Mouse (Mus musculus): Measurements from ENCODE around the gene Kndc1.

Gene Kndc1

GRCm38 (mm10) chr7:139908176-139908575 lies 13.7 kb downstream of the Kndc1 start:
- no peak for DNase-seq

GRCm38 (mm10) chr7:139909469-139909868 lies 15.0 kb downstream of the Kndc1 start:
- no peak for DNase-seq

GRCm38 (mm10) chr7:139910204-139910835 lies 15.8 kb downstream of the Kndc1 start:
- no peak for DNase-seq

GRCm38 (mm10) chr7:139914141-139915047 lies 19.9 kb downstream of the Kndc1 start:
- DNase-seq, result peak in 1 of 2 experiments; percentile 5

GRCm38 (mm10) chr7:139915646-139916257 lies 21.3 kb downstream of the Kndc1 start:
- DNase-seq, result no peak

GRCm38 (mm10) chr7:139916345-139916744 lies 21.8 kb downstream of the Kndc1 start:
- no peak for DNase-seq

GRCm38 (mm10) chr7:139918262-139918661 lies 23.8 kb downstream of the Kndc1 start:
- no peak for DNase-seq

- peak; percentile 47 to 49 for DNase-seq
Measured at GRCm38 (mm10) chr7:139930732-139931131, 36.2 kb downstream of the Kndc1 start.

- DNase-seq, result no peak
Measured at GRCm38 (mm10) chr7:139936705-139937104, 42.2 kb downstream of the Kndc1 start.

GRCm38 (mm10) chr7:139937138-139937537 lies 42.6 kb downstream of the Kndc1 start:
- DNase-seq, result no peak

GRCm38 (mm10) chr7:139937810-139938209 lies 43.3 kb downstream of the Kndc1 start:
- no peak for DNase-seq

GRCm38 (mm10) chr7:139940476-139941209 lies 46.1 kb downstream of the Kndc1 start:
- DNase-seq, result no peak

- DNase-seq, result peak; percentile 49 to 55
Measured at GRCm38 (mm10) chr7:139943674-139944281, 49.3 kb downstream of the Kndc1 start, which contains the start of gene Utf1. Utf1 (plus strand) TSS chr7:139943789.

- peak in 1 of 2 experiments; percentile 21 for DNase-seq
Measured at GRCm38 (mm10) chr7:139944291-139945240, 50.1 kb downstream of the Kndc1 start.

GRCm38 (mm10) chr7:139945516-139945915 lies 51.0 kb downstream of the Kndc1 start:
- DNase-seq, result no peak

GRCm38 (mm10) chr7:139946032-139946431 lies 51.5 kb downstream of the Kndc1 start:
- DNase-seq, result no peak

- DNase-seq, result peak; percentile 58 to 62
Measured at GRCm38 (mm10) chr7:139949893-139950282, 55.4 kb downstream of the Kndc1 start.

- peak; percentile 60 to 62 for DNase-seq
Measured at GRCm38 (mm10) chr7:139950283-139950971, 55.9 kb downstream of the Kndc1 start.

GRCm38 (mm10) chr7:139951079-139951478 lies 56.6 kb downstream of the Kndc1 start:
- peak; percentile 36 to 50 for DNase-seq

GRCm38 (mm10) chr7:139951991-139952633 lies 57.6 kb downstream of the Kndc1 start:
- no peak for DNase-seq

Measured in B cell, adult 2 months (primary cell).